Mouse (Mus musculus) left cerebral cortex, adult 9 months (tissue): ENCODE measurements around the gene Pkd1l1.

Experiments
- DNase-seq, 2 experiments: peaks; one replicate each; pipeline ENCODE4 v3.0.0; 2022; ENCODE audit warnings: low spot score in 2 of 2

Gene Pkd1l1

DNA sequence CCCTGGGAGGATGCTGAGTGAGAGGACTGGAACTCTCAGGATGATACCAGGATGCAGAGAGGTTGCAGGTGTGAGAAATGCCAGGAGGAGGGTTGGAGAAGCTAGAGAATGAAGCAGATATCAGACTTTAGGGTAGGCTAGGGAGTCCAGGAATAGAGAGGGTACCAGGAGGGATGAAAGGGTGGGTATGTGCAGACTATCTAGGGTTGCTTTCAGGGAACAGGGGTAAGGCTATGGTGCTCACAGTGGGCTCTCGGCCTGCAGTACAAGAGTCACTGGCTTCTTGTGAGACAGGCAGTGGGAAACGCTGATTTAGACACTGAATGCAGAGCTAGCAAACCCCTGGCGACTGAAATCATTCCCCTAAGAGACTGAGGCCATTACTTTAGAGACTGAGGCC is at the start of gene Pkd1l1:
Gene Pkd1l1, minus strand, starts transcription at position 101 of the 400 bp plus-strand sequence.
- DNase-seq = no peak

DNA sequence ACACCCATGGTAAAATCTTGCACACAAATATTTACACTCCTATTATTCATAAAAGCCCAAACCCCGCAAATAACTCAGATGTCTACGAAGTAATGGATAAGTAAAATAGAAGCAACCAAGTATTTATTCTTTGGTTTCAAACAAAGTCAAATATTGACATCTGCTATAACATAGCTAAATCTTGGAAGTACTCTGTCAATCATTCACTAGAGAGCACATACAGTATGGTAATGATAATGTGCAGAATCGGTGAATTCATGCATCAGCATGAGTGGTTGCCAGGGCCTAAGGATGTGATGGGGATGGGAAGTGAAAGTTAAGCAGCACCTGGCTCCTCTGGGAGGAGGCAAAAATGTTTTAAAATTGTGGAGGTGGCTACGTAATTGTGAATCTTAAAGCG is 47.1 kb upstream of the Pkd1l1 start:
- no peak for DNase-seq

- no peak for DNase-seq
These were observed 45.6 kb upstream of the Pkd1l1 start for GRCm38 (mm10) chr11:9018491-9019267.

DNA sequence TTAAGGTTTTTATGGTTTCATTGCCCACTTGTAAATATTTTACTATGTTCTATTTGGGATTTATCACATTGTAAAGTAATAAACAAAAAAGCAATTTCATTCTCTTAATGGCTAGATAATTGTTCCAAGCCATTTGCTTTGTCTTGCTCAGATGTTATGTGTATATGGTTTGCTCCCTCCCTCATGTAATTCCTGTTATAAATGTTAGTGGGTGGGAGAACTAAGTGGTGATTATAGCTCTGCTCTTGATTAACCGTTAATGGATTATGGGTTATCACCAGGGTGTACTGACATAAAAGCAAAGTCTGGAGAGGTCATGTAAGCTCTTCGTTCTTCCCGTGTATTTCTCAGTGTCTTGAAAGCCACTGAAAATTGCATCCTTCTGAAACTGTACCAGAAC is 41.7 kb upstream of the Pkd1l1 start:
- no peak for DNase-seq

GRCm38 (mm10) chr11:9011348-9011747 is 38.3 kb upstream of the Pkd1l1 start:
- DNase-seq = no peak

DNA sequence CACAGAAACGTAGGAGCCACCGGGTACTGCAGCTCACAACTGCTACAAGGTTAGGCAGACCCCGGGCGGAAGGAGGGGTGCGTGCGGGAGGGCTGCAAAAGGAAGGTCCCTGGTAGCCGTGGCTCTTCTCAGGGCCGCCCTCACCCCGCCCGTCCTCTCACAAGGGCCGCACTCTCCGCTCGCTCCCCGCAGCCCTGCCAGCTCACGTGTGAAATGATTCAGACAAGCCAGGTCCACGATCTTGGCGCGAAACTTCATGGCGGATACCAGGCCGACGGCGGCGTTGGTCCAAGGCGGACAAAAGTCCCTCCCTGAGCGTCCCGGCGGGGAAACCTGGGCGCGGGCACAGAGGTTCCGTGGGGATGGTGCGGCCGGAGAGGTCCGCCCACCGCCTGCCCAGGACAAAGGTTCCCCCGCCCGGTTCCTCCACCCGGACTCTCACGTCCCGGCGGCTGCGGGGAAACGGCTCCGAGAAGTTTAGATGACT is 37.8 kb upstream of the Pkd1l1 start, which contains the start of gene Hus1:
Gene Hus1, minus strand, starts transcription at position 339 of the 487 bp plus-strand sequence.
- DNase-seq = peak; percentile 18 to 73

GRCm38 (mm10) chr11:9010416-9010815 is 37.4 kb upstream of the Pkd1l1 start:
- DNase-seq = peak; percentile 8 to 29

DNA sequence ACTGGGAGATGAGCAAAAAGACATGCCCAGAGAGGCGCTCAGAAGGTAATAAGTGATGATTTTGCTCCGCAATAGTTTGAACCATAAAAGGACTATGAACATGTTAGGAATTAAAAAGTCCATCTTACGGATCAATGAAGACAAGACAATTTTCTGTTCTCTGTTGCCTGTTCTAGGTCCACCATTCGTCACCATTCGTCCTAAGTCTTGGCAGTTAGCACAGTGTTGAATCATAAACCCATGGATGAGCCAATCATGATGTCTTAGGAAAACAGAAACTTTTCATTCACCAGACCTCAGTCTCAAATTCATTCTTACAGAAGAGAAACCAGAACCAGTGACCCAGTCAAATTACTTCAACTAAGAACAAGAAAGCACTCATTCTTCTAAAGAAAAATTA is 35.7 kb upstream of the Pkd1l1 start:
- DNase-seq = no peak

DNA sequence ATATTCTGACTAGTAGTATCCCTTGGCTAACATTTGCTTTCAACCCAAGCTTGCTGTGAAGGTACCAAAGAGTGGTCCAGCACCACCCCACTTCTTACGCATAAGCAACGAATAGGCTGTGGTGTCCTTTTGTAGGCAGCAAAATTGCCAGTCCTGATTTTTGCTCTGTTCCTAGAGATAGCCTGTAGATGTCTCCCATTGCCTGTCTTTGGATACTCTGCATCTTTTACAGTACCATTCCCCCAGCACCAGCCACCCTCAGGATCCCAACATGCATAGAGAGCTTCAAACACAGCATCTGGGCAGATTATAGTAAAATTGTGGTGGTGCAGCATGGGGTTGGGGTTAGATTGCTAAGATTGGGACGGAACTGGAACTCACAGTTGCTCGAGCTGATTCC is 15.0 kb upstream of the Pkd1l1 start:
- DNase-seq = peak in 1 of 2 experiments; percentile 4

GRCm38 (mm10) chr11:8986058-8986457 is 13.0 kb upstream of the Pkd1l1 start:
- DNase-seq = no peak

- peak in 1 of 2 experiments; percentile 67 for DNase-seq
These were observed 10.3 kb upstream of the Pkd1l1 start for GRCm38 (mm10) chr11:8983237-8983861.

DNA sequence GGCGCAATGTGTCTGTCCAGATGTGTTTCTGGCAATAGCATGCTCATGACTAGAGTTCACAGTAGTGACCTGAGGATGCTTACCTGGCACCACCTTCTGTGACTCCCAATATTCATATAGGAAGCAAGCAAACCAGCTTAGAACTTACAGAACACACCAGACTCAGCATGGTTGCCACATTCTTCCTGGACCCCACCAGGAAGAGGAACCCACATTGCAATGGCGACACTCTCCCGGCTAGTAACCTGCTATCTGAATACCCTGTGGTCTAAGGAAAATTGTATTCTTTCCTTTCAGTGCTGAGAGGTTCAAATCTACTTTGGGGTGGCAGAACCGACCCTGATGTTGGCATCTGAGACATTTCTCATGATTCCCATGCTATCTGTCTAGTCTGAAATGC is 5.1 kb upstream of the Pkd1l1 start:
- DNase-seq = no peak

- no peak for DNase-seq
These were observed 973 bp downstream of the Pkd1l1 start for GRCm38 (mm10) chr11:8972093-8972492.

DNA sequence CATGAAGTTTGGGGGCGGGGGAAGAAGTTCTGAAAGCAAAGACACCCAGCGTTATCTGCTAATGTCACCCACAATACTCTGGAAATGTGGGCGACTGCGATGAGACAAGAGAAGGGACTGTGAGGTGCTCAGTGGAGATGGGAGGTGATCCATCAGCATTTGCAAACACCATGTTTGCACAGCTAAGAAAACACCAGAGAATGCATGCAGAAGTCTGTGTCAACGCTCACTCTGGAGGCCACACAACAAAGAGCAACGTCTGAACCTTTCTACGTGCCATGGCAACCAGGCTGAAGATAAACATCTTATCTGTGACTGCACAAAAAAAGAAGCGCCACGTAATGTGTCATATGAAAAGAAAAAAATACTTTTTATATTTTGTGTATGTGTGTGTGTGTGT is 2.6 kb downstream of the Pkd1l1 start:
- no peak for DNase-seq

DNA sequence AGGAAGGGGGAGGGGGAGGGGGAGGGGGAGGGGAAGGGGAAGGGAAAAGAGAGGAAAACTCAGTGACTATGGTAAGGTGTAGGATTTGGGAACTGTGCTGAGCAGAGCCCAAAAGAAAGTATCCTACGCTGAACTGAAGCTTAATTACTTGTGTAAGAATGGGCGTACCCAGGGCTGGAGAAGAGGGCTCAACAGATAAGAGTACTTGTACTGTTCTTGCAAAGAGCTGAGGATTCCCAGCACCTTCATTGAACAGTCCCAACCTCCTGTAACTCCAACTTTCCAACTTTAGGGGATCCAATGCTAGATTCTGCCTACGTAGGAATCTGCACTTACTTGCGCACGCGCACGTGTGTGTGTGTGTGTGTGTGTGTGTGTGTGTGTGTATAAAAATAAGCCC is 5.0 kb downstream of the Pkd1l1 start:
- no peak for DNase-seq

- peak in 1 of 2 experiments; percentile 39 for DNase-seq
These were observed 14.5 kb downstream of the Pkd1l1 start for GRCm38 (mm10) chr11:8958572-8958971.

- no peak for DNase-seq
These were observed 15.0 kb downstream of the Pkd1l1 start for GRCm38 (mm10) chr11:8958108-8958507.

DNA sequence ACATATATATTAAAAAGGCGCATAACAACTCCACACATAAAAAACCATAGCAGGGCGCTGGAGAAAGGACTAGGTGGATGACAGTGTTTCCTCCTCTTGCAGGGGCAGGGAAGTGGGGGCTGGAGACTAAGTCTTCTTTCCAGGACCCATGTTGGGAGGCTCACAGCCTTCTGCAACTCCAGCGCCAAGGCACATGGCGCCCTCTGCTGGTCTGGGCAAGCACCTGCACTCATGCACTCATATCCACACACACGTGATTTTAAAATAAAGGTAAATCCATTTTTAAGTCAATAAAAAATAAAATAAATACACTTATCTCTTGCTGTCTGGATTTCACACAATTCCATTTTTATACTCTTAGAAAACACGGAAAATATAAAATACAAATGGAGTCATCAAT is 16.0 kb downstream of the Pkd1l1 start:
- DNase-seq = no peak

GRCm38 (mm10) chr11:8955678-8956077 is 17.4 kb downstream of the Pkd1l1 start:
- DNase-seq = peak in 1 of 2 experiments; percentile 5

DNA sequence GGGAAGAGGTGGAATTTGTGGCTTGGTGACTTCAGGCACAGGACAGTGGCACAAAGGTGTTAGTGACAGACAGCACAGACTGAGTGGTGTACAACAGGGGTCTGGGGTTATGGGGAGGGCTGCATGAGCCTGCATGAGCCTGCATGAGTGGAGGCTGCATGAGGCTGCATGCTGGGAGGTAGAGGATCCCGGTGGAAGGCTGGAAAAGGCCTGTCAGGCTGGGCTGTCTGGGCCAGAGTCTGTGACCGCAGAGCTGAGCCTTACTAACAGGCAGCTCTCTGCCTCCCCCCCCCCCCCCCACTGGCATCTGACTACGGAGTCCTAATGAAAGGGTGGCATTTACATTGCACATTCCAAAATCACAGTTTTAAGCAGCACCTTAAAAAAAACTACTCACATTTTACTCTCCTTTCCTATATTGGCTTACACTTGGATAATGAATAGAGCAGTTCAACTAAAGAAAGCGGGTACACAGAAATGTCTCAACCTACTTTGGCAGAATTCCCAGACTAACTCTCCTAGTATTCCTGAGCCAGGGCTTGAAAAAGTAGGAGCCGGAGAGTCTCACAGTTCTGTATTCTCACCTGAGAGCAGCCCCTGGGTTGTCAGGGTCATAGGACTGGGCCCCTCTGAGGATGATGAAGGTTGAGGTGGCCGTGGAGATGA is 23.2 kb downstream of the Pkd1l1 start:
- peak; percentile 3 to 4 for DNase-seq

DNA sequence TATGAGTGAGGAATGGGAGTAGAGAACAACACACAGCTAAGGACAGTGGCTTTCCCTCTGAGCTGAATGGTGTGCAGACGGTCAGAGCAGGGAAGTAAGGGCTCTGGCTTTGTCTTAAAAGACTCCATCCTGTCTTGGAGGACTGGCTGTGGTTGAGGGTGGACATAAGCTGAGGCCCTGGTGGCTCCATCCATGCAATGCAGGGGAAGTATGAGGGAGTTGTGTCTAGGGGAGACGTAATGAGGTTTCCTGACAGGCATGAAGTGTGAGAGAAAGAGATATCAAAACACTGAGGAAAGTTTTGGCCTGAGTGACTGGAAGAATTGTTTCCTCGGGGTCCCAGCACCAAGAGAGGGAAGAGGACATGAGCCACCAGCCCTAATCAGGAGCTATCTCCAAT is 24.2 kb downstream of the Pkd1l1 start:
- DNase-seq = no peak

GRCm38 (mm10) chr11:8944114-8944513 is 29.0 kb downstream of the Pkd1l1 start:
- DNase-seq = no peak

GRCm38 (mm10) chr11:8942446-8942845 is 30.6 kb downstream of the Pkd1l1 start:
- no peak for DNase-seq
